In genomic region chr7:127700712-127701331, GRCm38 (mm10) we compare ENCODE assay signal across 36 mouse cellular contexts. TPM values are rescaled to one million over a fixed set of nuclear protein-coding genes. Genes with fewer than 3 reads are reported as not detected.
"Had no signal": no experiment of that assay in that cellular context is flagged by ENCODE, and none has a peak within 500 bp of the region (broad histone marks: within the 10 kb centered on the region; RNA-seq: fewer than 3 reads in every experiment).

No protein-coding gene starts in this region.

- H3K27me3 ChIP-seq: heart, embryonic 13.5 days; heart, embryonic 15.5 days; hindbrain, embryonic 13.5 days; hindbrain, embryonic 15.5 days; intestine, embryonic 15.5 days; limb, embryonic 13.5 days; limb, embryonic 15.5 days; liver, embryonic 12.5 days had no signal

- H3K27ac ChIP-seq: heart, embryonic 13.5 days; heart, embryonic 15.5 days; hindbrain, embryonic 13.5 days; hindbrain, embryonic 15.5 days; intestine, embryonic 15.5 days; layer of hippocampus, adult 2 months; limb, embryonic 13.5 days; liver, embryonic 12.5 days; liver, embryonic 14.5 days had no signal

- DNase-seq: gastrocnemius, postnatal 14 days; gastrocnemius, postnatal 36 days; heart, adult 18-20 months; heart, postnatal 14 days; heart, postnatal 36 days; kidney, adult 18-20 months; kidney, adult 8-10 months; kidney, postnatal 10 days; kidney, postnatal 25 days; kidney, postnatal 4 days; left cerebral cortex, postnatal 4 days had no signal

- H3K9me3 ChIP-seq: heart, embryonic 13.5 days; heart, embryonic 15.5 days; hindbrain, embryonic 13.5 days; hindbrain, embryonic 15.5 days; intestine, embryonic 15.5 days; limb, embryonic 13.5 days; limb, embryonic 15.5 days; liver, embryonic 12.5 days had no signal

- H3K9ac ChIP-seq: heart, embryonic 13.5 days; heart, embryonic 15.5 days; hindbrain, embryonic 13.5 days; hindbrain, embryonic 15.5 days; intestine, embryonic 15.5 days; limb, embryonic 13.5 days; limb, embryonic 15.5 days; liver, embryonic 12.5 days; liver, embryonic 14.5 days had no signal

- H3K4me2 ChIP-seq: heart, embryonic 11.5 days; heart, embryonic 13.5 days; heart, embryonic 15.5 days; hindbrain, embryonic 13.5 days; hindbrain, embryonic 15.5 days; intestine, embryonic 15.5 days; limb, embryonic 13.5 days; limb, embryonic 15.5 days; liver, embryonic 12.5 days had no signal

- H3K4me1 ChIP-seq: heart, embryonic 13.5 days; heart, embryonic 15.5 days; hindbrain, embryonic 15.5 days; intestine, embryonic 15.5 days; limb, embryonic 13.5 days had no signal

- ATAC-seq: inflammation-experienced regulatory T-cells, adult 6 months; intestine, embryonic 15.5 days; intestine, postnatal 0 days; liver, embryonic 12.5 days had no signal

- H3K4me3 ChIP-seq: heart, embryonic 13.5 days; heart, embryonic 15.5 days; hindbrain, embryonic 13.5 days; hindbrain, embryonic 15.5 days; intestine, embryonic 15.5 days; layer of hippocampus, adult 2 months; limb, embryonic 13.5 days; limb, embryonic 15.5 days; liver, embryonic 12.5 days had no signal

RNA-seq across cellular contexts. Expression of gene Ctf1, which starts 11.7 kb away (rescaled TPM):
- polyA plus RNA-seq: inflammation-experienced regulatory T-cells, adult 6 months had no signal

RNA-seq across cellular contexts. Expression of gene Ctf2, which starts 31.1 kb away (rescaled TPM):
- total RNA-seq: gastrocnemius, adult 18-20 months; gastrocnemius, adult 8-10 months; gastrocnemius, postnatal 14 days; gastrocnemius, postnatal 36 days; heart, adult 18-20 months; heart, postnatal 14 days; heart, postnatal 36 days; hematopoietic stem cell, adult 5-6 weeks; layer of hippocampus, adult 2 months; layer of hippocampus, postnatal 10 days; layer of hippocampus, postnatal 25 days; left cerebral cortex, adult 18-20 months; left cerebral cortex, adult 8-10 months; left cerebral cortex, postnatal 10 days; left cerebral cortex, postnatal 25 days; left cerebral cortex, postnatal 4 days; liver, adult 2 months had no signal
- polyA plus RNA-seq: gonadal fat pad, adult 2 months; heart, embryonic 11.5 days; heart, embryonic 13.5 days; heart, postnatal 0 days; hindbrain, embryonic 13.5 days; inflammation-experienced regulatory T-cells, adult 6 months; intestine, postnatal 0 days; liver, adult 2 months had no signal
